8 mouse cellular contexts compared by ENCODE assay signal in the genomic region with DNA sequence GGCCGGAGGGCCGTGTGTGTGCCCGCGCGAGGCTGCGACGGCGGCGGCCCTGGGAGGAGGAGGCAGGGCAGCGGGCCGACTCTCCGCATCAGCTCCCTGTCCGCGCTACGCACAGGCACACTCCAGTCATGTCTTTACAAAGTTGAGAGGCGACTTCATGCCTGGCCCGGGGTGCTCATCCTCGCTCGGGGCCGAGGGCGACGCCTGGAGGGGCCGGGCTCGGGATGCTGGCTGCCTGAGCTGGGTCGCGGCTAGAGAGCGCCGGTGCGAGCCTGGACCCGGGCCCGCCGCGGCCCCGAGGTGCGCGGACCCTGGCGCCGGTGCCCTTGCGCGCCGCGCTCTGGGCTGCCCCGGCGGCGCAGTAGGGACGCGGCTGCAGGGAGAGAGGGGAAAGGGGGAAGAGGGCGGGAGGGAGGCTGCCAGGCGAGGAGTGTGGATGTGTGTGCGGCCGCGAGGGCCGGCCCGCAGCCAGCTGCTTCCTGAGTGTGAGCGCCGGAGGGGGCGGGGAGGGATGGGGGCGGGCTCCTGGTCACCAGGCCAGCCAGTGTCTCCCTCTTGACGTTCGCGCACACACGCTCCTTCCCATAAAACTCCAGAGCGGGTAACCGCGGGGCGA. TPM values are rescaled to one million over a fixed set of nuclear protein-coding genes. Genes with fewer than 3 reads are reported as not detected.
DNase-seq lines count a peak whose midpoint lies in the region; ATAC-seq lines count a peak whose summit lies in the region.

A gene (minus strand): TSS at position 302 of the 616 bp plus-strand sequence.

- peak within 1 kb of the TSS; percentile 99 for H3K4me2 ChIP-seq in forebrain, embryonic 13.5 days
- peak within 1 kb of the TSS; percentile 100 for H3K4me2 ChIP-seq in lung, embryonic 16.5 days (ENCODE audit: low read depth, low read length)

- no peaks in the 10 kb centered on the region for H3K36me3 ChIP-seq in forebrain, embryonic 13.5 days (ENCODE audit: poor library complexity, severe bottlenecking)
- no peaks in the 10 kb centered on the region for H3K36me3 ChIP-seq in lung, embryonic 16.5 days (ENCODE audit: control insufficient read depth, insufficient read depth, low read length)

- H3K4me1 ChIP-seq in forebrain, embryonic 13.5 days, result peaks cover 39% of the 10 kb centered on the region
- H3K4me1 ChIP-seq in lung, embryonic 16.5 days (replicated peaks; ENCODE audit: control insufficient read depth, insufficient read depth, low read length), result peaks cover 12% of the 10 kb centered on the region

- intact Hi-C loops in heart, postnatal 36 days (cut with DNase I), result no loop called here

- WGBS in forebrain, embryonic 13.5 days, result 0% methylated on average over 55 of the region's 66 CpGs
- WGBS in lung, embryonic 16.5 days, result under 1% methylated on average over 53 of the region's 66 CpGs

- H3K27ac ChIP-seq in forebrain, embryonic 13.5 days, result no peak within 1 kb of the TSS
- H3K27ac ChIP-seq in lung, embryonic 16.5 days (ENCODE audit: low read length), result peak within 1 kb of the TSS; percentile 59

- ATAC-seq in forebrain, embryonic 13.5 days, result peak; percentile 91
- peak; percentile 97 for ATAC-seq in lung, embryonic 16.5 days (ENCODE audit: low read depth)

- DNase-seq in CD8-positive naive resting alpha-beta T cell, adult 2 months (ENCODE audit: low read depth in 2 of 2, low spot score in 2 of 2), result peak; percentile 4 to 5
- DNase-seq in adrenal gland, adult 18-20 months (ENCODE audit: low spot score in 2 of 2), result peak; percentile 48 to 52
- peak; percentile 54 to 65 for DNase-seq in heart, postnatal 36 days
- peak; percentile 24 for DNase-seq in layer of hippocampus, adult 9-11 months
- DNase-seq in ovary, postnatal 14 days (ENCODE audit: low spot score), result peak; percentile 49
- no peak for DNase-seq in c-Kit-positive CD71-positive TER-119-positive erythroid progenitor cells, embryonic 14.5 days (ENCODE audit: low spot score)

- H3K4me3 ChIP-seq in forebrain, embryonic 13.5 days, result peak within 1 kb of the TSS; percentile 58
- peak within 1 kb of the TSS; percentile 71 for H3K4me3 ChIP-seq in lung, embryonic 16.5 days (ENCODE audit: low read length)

- peaks cover 53% of the 10 kb centered on the region for H3K27me3 ChIP-seq in forebrain, embryonic 13.5 days
- 0 out of 2 replicates have a peak, but pooled peaks cover 5% of the 10 kb centered on the region for H3K27me3 ChIP-seq in lung, embryonic 16.5 days (ENCODE audit: control insufficient read depth, insufficient read depth, low read depth, low read length)

- H3K9ac ChIP-seq in forebrain, embryonic 13.5 days, result peak within 1 kb of the TSS; percentile 68
- H3K9ac ChIP-seq in lung, embryonic 16.5 days (ENCODE audit: low read length), result peak within 1 kb of the TSS; percentile 80

- no peaks in the 10 kb centered on the region for H3K9me3 ChIP-seq in forebrain, embryonic 13.5 days (replicated peaks)
- no peaks in the 10 kb centered on the region for H3K9me3 ChIP-seq in lung, embryonic 16.5 days (ENCODE audit: control insufficient read depth, low read length)

RNA-seq across cellular contexts. Expression of the gene that starts here (rescaled TPM):
- 1 to 10 TPM; 7.8 to 8.1 TPM for total RNA-seq in adrenal gland, adult 18-20 months (2021)
- polyA plus RNA-seq in forebrain, embryonic 13.5 days (2015; fragmentation: Nextera tagmentation; extraction: Ambion mirVana), result 1.1 and 1.3 TPM in 2 replicates
- 1 to 10 TPM; 1.6 to 1.9 TPM for total RNA-seq in heart, postnatal 36 days (2021)
- 3.3 and 4.5 TPM in 2 replicates for polyA plus RNA-seq in lung, embryonic 16.5 days (2015; fragmentation: Nextera tagmentation; extraction: Ambion mirVana)
